Mouse (Mus musculus) gastrocnemius, adult 8-10 months (tissue): ENCODE measurements at regions not wholly inside any gene's neighbourhood (a gene's known extent, or its start where the extent isn't known, plus 50 kb on each side); places are given as distances from the start of the nearest gene placed in this dataset.

Source experiments
- DNase-seq, 2 experiments: peaks; one replicate each; pipeline ENCODE4 v3.0.0; 2022; ENCODE audit warnings: low spot score in 2 of 2

- DNase-seq = no peak
Measured at GRCm38 (mm10) chr7:67814861-67815260, 55.3 kb upstream of the Synm start.
